Mouse (Mus musculus) Patski (cell line): Measurements from ENCODE around the gene Arpc3. TPM values are rescaled to one million over a fixed set of nuclear protein-coding genes. Genes with fewer than 3 reads are reported as not detected.

Experiments used
- ATAC-seq: fragments of 100-300 bp; one replicate; pipeline ENCODE4 v1.8.0; 2021
- CTCF ChIA-PET: fragments of 350-600 bp; sonication (Branson Sonifier 250); formaldehyde crosslinking; loops from one replicate; lab custom pipeline; 2022; ENCODE audit warnings: inconsistent platforms; lab: Charles Lee
- POLR2A ChIA-PET: fragments of 350-600 bp; sonication (Branson Sonifier 250); formaldehyde crosslinking; loops from one replicate; lab custom pipeline; 2022; ENCODE audit warnings: antibody characterized with exemption, inconsistent platforms; lab: Charles Lee
- DNase-seq: peaks from one replicate; pipeline ENCODE4 v3.0.0-alpha.2; 2011; ENCODE audit warnings: low read depth, low spot score
- H3K27me3 ChIP-seq: fragments of 371-371 bp; one replicate; pipeline ENCODE4 v1.5.1; 2021
- CTCF ChIP-seq: fragments of 100-300 bp; IDR thresholded peaks from one replicate; pipeline ENCODE4 v1.5.1; 2021
- in situ Hi-C: fragments of 300-500 bp; cut with MboI; formaldehyde crosslinking; loops from 3 replicates; pipeline ENCODE4 v1.11.1; 2018; ENCODE audit warnings: low pct_unique_long_range_greater_than_20kb, mixed read lengths
- polyA plus RNA-seq: library from polyadenylated mRNA; unstranded; gene quantifications from one replicate; pipeline ENCODE4 v1.2.3, GENCODE M21; 2021

The Arpc3 gene
- polyA plus RNA-seq, 1 experiment from 2014 or later: 387 TPM

DNA sequence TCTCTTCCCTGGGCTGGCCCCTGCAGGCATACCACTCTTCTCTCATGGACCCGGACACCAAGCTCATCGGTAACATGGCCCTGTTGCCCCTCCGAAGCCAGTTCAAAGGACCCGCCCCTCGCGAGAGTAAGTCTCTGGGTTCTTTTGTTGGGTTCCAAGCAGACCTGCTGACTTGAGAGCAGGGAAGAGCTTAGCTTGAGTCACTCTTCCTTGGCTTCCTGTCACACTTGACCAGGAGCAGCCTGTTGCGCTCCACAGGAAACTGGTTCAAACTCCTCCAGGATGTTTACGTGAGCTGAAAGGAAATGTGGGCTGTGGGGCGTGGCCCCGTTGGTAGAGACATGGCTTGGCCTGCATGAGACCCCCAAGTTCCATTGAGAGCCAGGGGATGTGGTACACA lies 5.1 kb downstream of the Arpc3 start:
- ChIA-PET POLR2A (interaction anchor here (0.6 kb wide), 1 partner anchor 97 kb away, joined by 3 read pairs; no protein-coding TSS in a partner anchor), CTCF (interaction anchor here (1.6 kb wide), 1 partner anchor 16 kb away, joined by 4 read pairs; no protein-coding TSS in a partner anchor)
- no peak for TF ChIP-seq CTCF
- DNase-seq (no peak), ATAC-seq (no peak)
- in situ Hi-C loops: no loop called here
- H3K27me3 ChIP-seq: no peaks in the 10 kb centered on the region

DNA sequence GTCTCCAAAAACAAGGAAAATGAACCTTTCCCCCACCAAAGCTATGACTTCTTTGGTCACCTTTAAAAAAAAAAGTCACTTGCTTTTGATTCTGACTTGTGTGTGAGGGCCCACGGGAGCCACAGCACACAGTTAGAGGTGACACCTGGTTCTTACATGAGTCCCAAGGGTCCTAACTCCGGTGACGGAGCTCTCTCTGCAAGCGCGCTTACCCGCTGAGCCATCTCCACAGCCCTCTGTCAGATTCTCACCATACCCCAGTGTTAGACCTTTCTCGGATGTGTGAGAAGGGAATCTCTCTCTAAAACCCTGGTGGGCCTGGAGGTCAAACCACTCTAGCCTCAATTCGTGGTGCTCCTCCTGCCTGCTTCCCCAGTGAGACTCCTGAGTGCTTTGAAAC lies 5.8 kb downstream of the Arpc3 start:
- CTCF ChIA-PET: interaction anchor here (1.6 kb wide), 1 partner anchor 15 kb away, joined by 4 read pairs; no protein-coding TSS in a partner anchor
- no peak for TF ChIP-seq CTCF
- no peaks in the 10 kb centered on the region for H3K27me3 ChIP-seq
- ATAC-seq (no peak), DNase-seq (no peak)
- in situ Hi-C loops: no loop called here
- POLR2A ChIA-PET: no interaction called here

- ATAC-seq (no peak), DNase-seq (no peak)
- in situ Hi-C loops: loop anchor here (5.0 kb wide), 2 partner anchors 227 to 327 kb away; no protein-coding TSS in a partner anchor
- ChIA-PET POLR2A (no interaction called here), CTCF (no interaction called here)
- H3K27me3 ChIP-seq: no peaks in the 10 kb centered on the region
- no peak for TF ChIP-seq CTCF
Observed at GRCm38 (mm10) chr5:122399871-122400270, 8.2 kb downstream of the Arpc3 start.

GRCm38 (mm10) chr5:122400628-122401302 lies 9.1 kb downstream of the Arpc3 start:
- no peak for TF ChIP-seq CTCF
- no peaks in the 10 kb centered on the region for H3K27me3 ChIP-seq
- DNase-seq (no peak), ATAC-seq (no peak)
- in situ Hi-C loops: loop anchor here (5.0 kb wide), 2 partner anchors 227 to 327 kb away; no protein-coding TSS in a partner anchor
- CTCF ChIA-PET: interaction anchor here (0.6 kb wide), 1 partner anchor 31 kb away, joined by 3 read pairs; no protein-coding TSS in a partner anchor
- POLR2A ChIA-PET: no interaction called here

GRCm38 (mm10) chr5:122401303-122401640 lies 9.6 kb downstream of the Arpc3 start:
- peak; percentile 93 for TF ChIP-seq CTCF
- ChIA-PET POLR2A (no interaction called here), CTCF (interaction anchor here (0.6 kb wide), 1 partner anchor 32 kb away, joined by 3 read pairs; no protein-coding TSS in a partner anchor)
- no peaks in the 10 kb centered on the region for H3K27me3 ChIP-seq
- in situ Hi-C loops: loop anchor here (5.0 kb wide), 2 partner anchors 226 to 326 kb away; no protein-coding TSS in a partner anchor
- DNase-seq (no peak), ATAC-seq (no peak)

DNA sequence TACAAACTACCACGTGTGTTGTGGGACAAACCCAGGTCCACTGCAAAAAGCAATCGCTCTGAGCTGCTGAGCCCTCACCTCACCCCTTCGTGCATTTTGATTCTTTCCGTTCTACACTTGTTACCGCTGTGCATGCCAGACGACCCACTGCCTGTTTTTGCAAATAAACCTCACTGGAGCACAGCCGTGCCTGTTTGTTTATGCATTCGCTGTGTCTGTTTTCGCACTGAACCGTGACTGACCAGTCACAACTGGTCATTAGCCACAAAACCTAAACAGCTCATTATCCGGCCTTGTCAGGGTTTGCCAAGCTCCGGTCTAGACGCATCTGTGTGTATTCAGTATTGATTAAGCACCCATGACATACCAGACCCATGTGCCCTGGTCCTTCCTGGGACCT lies 10.5 kb downstream of the Arpc3 start:
- CTCF ChIA-PET: no interaction called here
- no peak for TF ChIP-seq CTCF
- in situ Hi-C loops: loop anchor here (5.0 kb wide), 2 partner anchors 225 to 325 kb away; no protein-coding TSS in a partner anchor
- POLR2A ChIA-PET: no interaction called here
- DNase-seq (no peak), ATAC-seq (no peak)
- no peaks in the 10 kb centered on the region for H3K27me3 ChIP-seq

- DNase-seq (no peak), ATAC-seq (no peak)
- TF ChIP-seq CTCF: no peak
- H3K27me3 ChIP-seq: no peaks in the 10 kb centered on the region
- CTCF ChIA-PET: no interaction called here
- POLR2A ChIA-PET: interaction anchor here (0.7 kb wide), 1 partner anchor 305 kb away, joined by 3 read pairs; no protein-coding TSS in a partner anchor
- in situ Hi-C loops: loop anchor here (5.0 kb wide), 2 partner anchors 225 to 325 kb away; no protein-coding TSS in a partner anchor
Observed at GRCm38 (mm10) chr5:122402772-122403171, 11.1 kb downstream of the Arpc3 start.

DNA sequence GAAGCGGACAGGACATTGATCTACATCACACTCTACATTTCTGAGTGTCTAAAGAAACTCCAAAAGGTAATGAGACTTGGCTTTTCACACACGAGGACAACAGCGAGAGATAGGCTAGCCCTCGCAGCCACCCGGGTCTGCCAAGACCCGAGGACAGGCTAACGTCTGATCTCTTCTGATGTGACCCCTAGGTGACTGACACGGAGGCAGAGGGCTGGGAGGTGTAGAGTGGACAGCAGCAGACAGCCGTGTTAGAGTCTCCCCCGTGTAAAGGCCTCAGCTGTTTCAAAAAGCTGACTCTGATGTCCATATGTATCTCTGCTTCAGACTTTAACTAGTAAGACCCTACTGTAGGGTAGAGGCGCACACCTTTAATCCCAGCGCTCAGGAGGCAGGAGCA lies 11.7 kb downstream of the Arpc3 start:
- in situ Hi-C loops: loop anchor here (5.0 kb wide), 2 partner anchors 224 to 324 kb away; no protein-coding TSS in a partner anchor

GRCm38 (mm10) chr5:122405537-122405936 lies 13.9 kb downstream of the Arpc3 start:
- ATAC-seq (no peak), DNase-seq (no peak)
- POLR2A ChIA-PET: interaction anchor here (1.0 kb wide), 1 partner anchor 95 kb away, joined by 13 read pairs; no protein-coding TSS in a partner anchor
- no peaks in the 10 kb centered on the region for H3K27me3 ChIP-seq
- TF ChIP-seq CTCF: no peak
- CTCF ChIA-PET: no interaction called here
- in situ Hi-C loops: no loop called here

More for the DNA sequence above, 11.7 kb downstream of the Arpc3 start:
- POLR2A ChIA-PET: no interaction called here
- DNase-seq: no peak
- no peaks in the 10 kb centered on the region for H3K27me3 ChIP-seq
- ATAC-seq: no peak
- CTCF ChIA-PET: interaction anchor here (0.8 kb wide), 1 partner anchor 9 kb away, joined by 3 read pairs; no protein-coding TSS in a partner anchor
- TF ChIP-seq CTCF: no peak

GRCm38 (mm10) chr5:122409692-122410645 lies 18.3 kb downstream of the Arpc3 start:
- no peaks in the 10 kb centered on the region for H3K27me3 ChIP-seq
- ChIA-PET CTCF (interaction anchor here (1.1 kb wide), 1 partner anchor 16 kb away, joined by 3 read pairs; no protein-coding TSS in a partner anchor), POLR2A (no interaction called here)
- TF ChIP-seq CTCF: no peak
- in situ Hi-C loops: no loop called here
- ATAC-seq (no peak), DNase-seq (no peak)
